Mouse (Mus musculus): ENCODE data around the gene Cbfa2t3. TPM values are rescaled to one million over a fixed set of nuclear protein-coding genes. Genes with fewer than 3 reads are reported as not detected.

Cbfa2t3 gene
- polyA plus RNA-seq, 1 experiment from 2014 or later: 6.8 TPM

GRCm38 (mm10) chr8:122675596-122676420 lies 23.1 kb downstream of the Cbfa2t3 start:
- peak overlapping the region; percentile 98 for H3K4me2 ChIP-seq (ENCODE audit: low read depth, low read length)
- peak overlapping the region; percentile 44; the same call in 1 of the 2 replicates for H3K9ac ChIP-seq (ENCODE audit: low read length)
- peaks cover 16% of the 10 kb centered on the region for H3K4me1 ChIP-seq (replicated peaks; ENCODE audit: control insufficient read depth, insufficient read depth, low read length)
- 72% methylated on average over 17 of the region's 17 CpGs for WGBS
- no peak for ATAC-seq (ENCODE audit: low read depth)
- H3K4me3 ChIP-seq (ENCODE audit: low read length): peak overlapping the region; percentile 84
- H3K27ac ChIP-seq (ENCODE audit: low read length): peak overlapping the region; percentile 90
- H3K9me3 ChIP-seq (ENCODE audit: control insufficient read depth, low read length): no peaks in the 10 kb centered on the region
- no peaks in the 10 kb centered on the region for H3K36me3 ChIP-seq (ENCODE audit: control insufficient read depth, insufficient read depth, low read length)
- H3K27me3 ChIP-seq (ENCODE audit: control insufficient read depth, insufficient read depth, low read depth, low read length): peaks cover 50% of the 10 kb centered on the region

- Histone ChIP-seq H3K4me3 (ENCODE audit: low read length) (no peak overlapping the region), H3K27me3 (ENCODE audit: control insufficient read depth, insufficient read depth, low read depth, low read length) (peaks cover 42% of the 10 kb centered on the region), H3K4me2 (ENCODE audit: low read depth, low read length) (no peak overlapping the region), H3K27ac (ENCODE audit: low read length) (no peak overlapping the region), H3K9ac (ENCODE audit: low read length) (no peak overlapping the region), H3K4me1 (replicated peaks; ENCODE audit: control insufficient read depth, insufficient read depth, low read length) (peaks cover 16% of the 10 kb centered on the region), H3K36me3 (ENCODE audit: control insufficient read depth, insufficient read depth, low read length) (no peaks in the 10 kb centered on the region), H3K9me3 (ENCODE audit: control insufficient read depth, low read length) (no peaks in the 10 kb centered on the region)
- WGBS: 31% methylated on average over 7 of the region's 7 CpGs
- ATAC-seq (ENCODE audit: low read depth): no peak
These were observed 23.9 kb downstream of the Cbfa2t3 start for GRCm38 (mm10) chr8:122674999-122675398.

GRCm38 (mm10) chr8:122673989-122674388 lies 24.9 kb downstream of the Cbfa2t3 start:
- Histone ChIP-seq H3K4me3 (ENCODE audit: low read length) (no peak overlapping the region), H3K4me2 (ENCODE audit: low read depth, low read length) (no peak overlapping the region), H3K4me1 (replicated peaks; ENCODE audit: control insufficient read depth, insufficient read depth, low read length) (peaks cover 11% of the 10 kb centered on the region), H3K27me3 (ENCODE audit: control insufficient read depth, insufficient read depth, low read depth, low read length) (peaks cover 33% of the 10 kb centered on the region), H3K36me3 (ENCODE audit: control insufficient read depth, insufficient read depth, low read length) (no peaks in the 10 kb centered on the region), H3K9me3 (ENCODE audit: control insufficient read depth, low read length) (no peaks in the 10 kb centered on the region), H3K9ac (ENCODE audit: low read length) (no peak overlapping the region), H3K27ac (ENCODE audit: low read length) (no peak overlapping the region)
- WGBS: 63% methylated on average over 12 of the region's 12 CpGs
- ATAC-seq (ENCODE audit: low read depth): no peak

- no peak overlapping the region for H3K4me3 ChIP-seq (ENCODE audit: low read length)
- WGBS: 44% methylated on average over 6 of the region's 6 CpGs
- H3K9ac ChIP-seq (ENCODE audit: low read length): no peak overlapping the region
- H3K36me3 ChIP-seq (ENCODE audit: control insufficient read depth, insufficient read depth, low read length): no peaks in the 10 kb centered on the region
- ATAC-seq (ENCODE audit: low read depth): no peak
- no peak overlapping the region for H3K4me2 ChIP-seq (ENCODE audit: low read depth, low read length)
- no peak overlapping the region for H3K27ac ChIP-seq (ENCODE audit: low read length)
- peaks cover 11% of the 10 kb centered on the region for H3K4me1 ChIP-seq (replicated peaks; ENCODE audit: control insufficient read depth, insufficient read depth, low read length)
- H3K9me3 ChIP-seq (ENCODE audit: control insufficient read depth, low read length): no peaks in the 10 kb centered on the region
- peaks cover 16% of the 10 kb centered on the region for H3K27me3 ChIP-seq (ENCODE audit: control insufficient read depth, insufficient read depth, low read depth, low read length)
These were observed 27.0 kb downstream of the Cbfa2t3 start for GRCm38 (mm10) chr8:122671894-122672293.

- Histone ChIP-seq H3K9me3 (ENCODE audit: control insufficient read depth, low read length) (no peaks in the 10 kb centered on the region), H3K27me3 (ENCODE audit: control insufficient read depth, insufficient read depth, low read depth, low read length) (peaks cover 5% of the 10 kb centered on the region), H3K27ac (ENCODE audit: low read length) (no peak overlapping the region), H3K4me2 (ENCODE audit: low read depth, low read length) (no peak overlapping the region), H3K4me3 (ENCODE audit: low read length) (no peak overlapping the region), H3K9ac (ENCODE audit: low read length) (no peak overlapping the region), H3K4me1 (replicated peaks; ENCODE audit: control insufficient read depth, insufficient read depth, low read length) (peaks cover 18% of the 10 kb centered on the region), H3K36me3 (ENCODE audit: control insufficient read depth, insufficient read depth, low read length) (no peaks in the 10 kb centered on the region)
- no peak for ATAC-seq (ENCODE audit: low read depth)
- WGBS: 80% methylated on average over 3 of the region's 3 CpGs
These were observed 28.2 kb downstream of the Cbfa2t3 start for GRCm38 (mm10) chr8:122670718-122671117.

GRCm38 (mm10) chr8:122670001-122670400 lies 28.9 kb downstream of the Cbfa2t3 start:
- Histone ChIP-seq H3K9me3 (ENCODE audit: control insufficient read depth, low read length) (no peaks in the 10 kb centered on the region), H3K27ac (ENCODE audit: low read length) (no peak overlapping the region), H3K4me2 (ENCODE audit: low read depth, low read length) (no peak overlapping the region), H3K36me3 (ENCODE audit: control insufficient read depth, insufficient read depth, low read length) (no peaks in the 10 kb centered on the region), H3K4me3 (ENCODE audit: low read length) (no peak overlapping the region), H3K4me1 (replicated peaks; ENCODE audit: control insufficient read depth, insufficient read depth, low read length) (peaks cover 24% of the 10 kb centered on the region), H3K27me3 (ENCODE audit: control insufficient read depth, insufficient read depth, low read depth, low read length) (no peaks in the 10 kb centered on the region; the same call in 1 of the 2 replicates), H3K9ac (ENCODE audit: low read length) (no peak overlapping the region)
- ATAC-seq (ENCODE audit: low read depth): no peak
- 28% methylated on average over 11 of the region's 11 CpGs for WGBS

- no peaks in the 10 kb centered on the region for H3K36me3 ChIP-seq (ENCODE audit: control insufficient read depth, insufficient read depth, low read length)
- no peaks in the 10 kb centered on the region for H3K9me3 ChIP-seq (ENCODE audit: control insufficient read depth, low read length)
- H3K27ac ChIP-seq (ENCODE audit: low read length): no peak overlapping the region
- no peak overlapping the region for H3K4me2 ChIP-seq (ENCODE audit: low read depth, low read length)
- no peak for ATAC-seq (ENCODE audit: low read depth)
- WGBS: 34% methylated on average over 5 of the region's 5 CpGs
- no peak overlapping the region for H3K4me3 ChIP-seq (ENCODE audit: low read length)
- H3K4me1 ChIP-seq (replicated peaks; ENCODE audit: control insufficient read depth, insufficient read depth, low read length): peaks cover 30% of the 10 kb centered on the region
- no peak overlapping the region for H3K9ac ChIP-seq (ENCODE audit: low read length)
- H3K27me3 ChIP-seq (ENCODE audit: control insufficient read depth, insufficient read depth, low read depth, low read length): no peaks in the 10 kb centered on the region; the same call in 1 of the 2 replicates
These were observed 29.5 kb downstream of the Cbfa2t3 start for GRCm38 (mm10) chr8:122669370-122669769.

- no peak for ATAC-seq (ENCODE audit: low read depth)
- no peak overlapping the region for H3K4me2 ChIP-seq (ENCODE audit: low read depth, low read length)
- no peak overlapping the region for H3K4me3 ChIP-seq (ENCODE audit: low read length)
- H3K36me3 ChIP-seq (ENCODE audit: control insufficient read depth, insufficient read depth, low read length): no peaks in the 10 kb centered on the region
- H3K9ac ChIP-seq (ENCODE audit: low read length): no peak overlapping the region
- H3K27me3 ChIP-seq (ENCODE audit: control insufficient read depth, insufficient read depth, low read depth, low read length): no peaks in the 10 kb centered on the region; the same call in 1 of the 2 replicates
- H3K9me3 ChIP-seq (ENCODE audit: control insufficient read depth, low read length): no peaks in the 10 kb centered on the region
- no peak overlapping the region for H3K27ac ChIP-seq (ENCODE audit: low read length)
- peaks cover 43% of the 10 kb centered on the region for H3K4me1 ChIP-seq (replicated peaks; ENCODE audit: control insufficient read depth, insufficient read depth, low read length)
- 69% methylated on average over 11 of the region's 11 CpGs for WGBS
These were observed 31.1 kb downstream of the Cbfa2t3 start for GRCm38 (mm10) chr8:122667854-122668253.

- Histone ChIP-seq H3K4me1 (replicated peaks; ENCODE audit: control insufficient read depth, insufficient read depth, low read length) (peaks cover 48% of the 10 kb centered on the region), H3K27ac (ENCODE audit: low read length) (peak overlapping the region; percentile 75), H3K27me3 (ENCODE audit: control insufficient read depth, insufficient read depth, low read depth, low read length) (no peaks in the 10 kb centered on the region; the same call in 1 of the 2 replicates), H3K9me3 (ENCODE audit: control insufficient read depth, low read length) (no peaks in the 10 kb centered on the region), H3K9ac (ENCODE audit: low read length) (no peak overlapping the region), H3K4me2 (ENCODE audit: low read depth, low read length) (no peak overlapping the region), H3K36me3 (ENCODE audit: control insufficient read depth, insufficient read depth, low read length) (no peaks in the 10 kb centered on the region), H3K4me3 (ENCODE audit: low read length) (no peak overlapping the region)
- WGBS: 36% methylated on average over 12 of the region's 12 CpGs
- ATAC-seq (ENCODE audit: low read depth): peak; percentile 39; the same call in 1 of the 2 replicates
These were observed 32.1 kb downstream of the Cbfa2t3 start for GRCm38 (mm10) chr8:122666827-122667226.

Data from lung, embryonic 16.5 days (tissue).